Mouse (Mus musculus): ENCODE data around the gene Cers5. TPM values are rescaled to one million over a fixed set of nuclear protein-coding genes. Genes with fewer than 3 reads are reported as not detected.

Gene Cers5
- polyA plus RNA-seq, 1 experiment, result 74.9 TPM

- Histone ChIP-seq H3K4me1 (ENCODE audit: control insufficient read depth, insufficient read depth, low read length) (no peaks in the 10 kb centered on the region), H3K4me3 (ENCODE audit: insufficient read depth, low read length) (no peak overlapping the region), H3K27ac (ENCODE audit: insufficient read depth, low read depth, low read length) (no peak overlapping the region)
- TF ChIP-seq CTCF (IDR thresholded peaks at IDR 0.05; ENCODE audit: low read depth, low read length) (no peak), POLR2A (IDR thresholded peaks at IDR 0.05; ENCODE audit: borderline replicate concordance, low read depth, low read length) (no peak)
These were observed 19.6 kb upstream of the Cers5 start for GRCm38 (mm10) chr15:99792221-99792815.

- H3K27ac ChIP-seq (ENCODE audit: insufficient read depth, low read depth, low read length), result no peak overlapping the region
- H3K4me3 ChIP-seq (ENCODE audit: insufficient read depth, low read length), result no peak overlapping the region
- no peaks in the 10 kb centered on the region for H3K4me1 ChIP-seq (ENCODE audit: control insufficient read depth, insufficient read depth, low read length)
- TF ChIP-seq CTCF (IDR thresholded peaks at IDR 0.05; ENCODE audit: low read depth, low read length), result no peak
- no peak for TF ChIP-seq POLR2A (IDR thresholded peaks at IDR 0.05; ENCODE audit: borderline replicate concordance, low read depth, low read length)
These were observed 18.3 kb upstream of the Cers5 start for GRCm38 (mm10) chr15:99791003-99791402.

- no peak overlapping the region for H3K4me3 ChIP-seq (ENCODE audit: insufficient read depth, low read length)
- no peak overlapping the region for H3K27ac ChIP-seq (ENCODE audit: insufficient read depth, low read depth, low read length)
- no peaks in the 10 kb centered on the region for H3K4me1 ChIP-seq (ENCODE audit: control insufficient read depth, insufficient read depth, low read length)
- TF ChIP-seq CTCF (IDR thresholded peaks at IDR 0.05; ENCODE audit: low read depth, low read length), result no peak
- TF ChIP-seq POLR2A (IDR thresholded peaks at IDR 0.05; ENCODE audit: borderline replicate concordance, low read depth, low read length), result no peak
These were observed 17.8 kb upstream of the Cers5 start for GRCm38 (mm10) chr15:99790464-99790863.

GRCm38 (mm10) chr15:99787625-99788120 lies 15.0 kb upstream of the Cers5 start:
- H3K4me3 ChIP-seq (ENCODE audit: insufficient read depth, low read length), result no peak overlapping the region
- TF ChIP-seq POLR2A (IDR thresholded peaks at IDR 0.05; ENCODE audit: borderline replicate concordance, low read depth, low read length), result no peak
- H3K4me1 ChIP-seq (ENCODE audit: control insufficient read depth, insufficient read depth, low read length), result no peaks in the 10 kb centered on the region
- no peak overlapping the region for H3K27ac ChIP-seq (ENCODE audit: insufficient read depth, low read depth, low read length)

- TF ChIP-seq POLR2A (IDR thresholded peaks at IDR 0.05; ENCODE audit: borderline replicate concordance, low read depth, low read length), result no peak
- TF ChIP-seq CTCF (IDR thresholded peaks at IDR 0.05; ENCODE audit: low read depth, low read length), result no peak
- no peak overlapping the region for H3K4me3 ChIP-seq (ENCODE audit: insufficient read depth, low read length)
- H3K27ac ChIP-seq (ENCODE audit: insufficient read depth, low read depth, low read length), result no peak overlapping the region
- H3K4me1 ChIP-seq (ENCODE audit: control insufficient read depth, insufficient read depth, low read length), result no peaks in the 10 kb centered on the region
These were observed 6.1 kb upstream of the Cers5 start for GRCm38 (mm10) chr15:99778677-99779335.

GRCm38 (mm10) chr15:99778148-99778547 lies 5.5 kb upstream of the Cers5 start:
- Histone ChIP-seq H3K4me3 (ENCODE audit: insufficient read depth, low read length) (no peak overlapping the region), H3K27ac (ENCODE audit: insufficient read depth, low read depth, low read length) (no peak overlapping the region), H3K4me1 (ENCODE audit: control insufficient read depth, insufficient read depth, low read length) (0 out of 2 replicates have a peak, but pooled peaks cover under 1% of the 10 kb centered on the region)
- TF ChIP-seq CTCF (IDR thresholded peaks at IDR 0.05; ENCODE audit: low read depth, low read length), result no peak
- TF ChIP-seq POLR2A (IDR thresholded peaks at IDR 0.05; ENCODE audit: borderline replicate concordance, low read depth, low read length), result no peak

GRCm38 (mm10) chr15:99772925-99773324 lies 240 bp upstream of the Cers5 start:
- Histone ChIP-seq H3K27ac (ENCODE audit: insufficient read depth, low read depth, low read length) (peak overlapping the region; percentile 3; the same call in 1 of the 2 replicates), H3K4me3 (ENCODE audit: insufficient read depth, low read length) (peak overlapping the region; percentile 77; the same call in 1 of the 2 replicates), H3K4me1 (ENCODE audit: control insufficient read depth, insufficient read depth, low read length) (peaks cover 7% of the 10 kb centered on the region)
- TF ChIP-seq CTCF (IDR thresholded peaks at IDR 0.05; ENCODE audit: low read depth, low read length) (no peak), POLR2A (IDR thresholded peaks at IDR 0.05; ENCODE audit: borderline replicate concordance, low read depth, low read length) (no peak)

GRCm38 (mm10) chr15:99772277-99772880 lies 306 bp downstream of the Cers5 start:
- Histone ChIP-seq H3K4me1 (ENCODE audit: control insufficient read depth, insufficient read depth, low read length) (peaks cover 8% of the 10 kb centered on the region), H3K4me3 (ENCODE audit: insufficient read depth, low read length) (peak overlapping the region; percentile 77), H3K27ac (ENCODE audit: insufficient read depth, low read depth, low read length) (peak overlapping the region; percentile 53)
- TF ChIP-seq CTCF (IDR thresholded peaks at IDR 0.05; ENCODE audit: low read depth, low read length), result no peak
- TF ChIP-seq POLR2A (IDR thresholded peaks at IDR 0.05; ENCODE audit: borderline replicate concordance, low read depth, low read length), result peak; percentile 98

GRCm38 (mm10) chr15:99771601-99772276 lies 946 bp downstream of the Cers5 start:
- Histone ChIP-seq H3K4me1 (ENCODE audit: control insufficient read depth, insufficient read depth, low read length) (peaks cover 8% of the 10 kb centered on the region), H3K4me3 (ENCODE audit: insufficient read depth, low read length) (peak overlapping the region; percentile 77), H3K27ac (ENCODE audit: insufficient read depth, low read depth, low read length) (peak overlapping the region; percentile 53)
- TF ChIP-seq CTCF (IDR thresholded peaks at IDR 0.05; ENCODE audit: low read depth, low read length) (no peak), POLR2A (IDR thresholded peaks at IDR 0.05; ENCODE audit: borderline replicate concordance, low read depth, low read length) (no peak)
